Mouse (Mus musculus) testis, adult 2 months (tissue): ENCODE measurements around the gene Fut4. TPM values are rescaled to one million over a fixed set of nuclear protein-coding genes. Genes with fewer than 3 reads are reported as not detected.
A peak's percentile ranks its signal among the peaks of the same experiment; 100 is the strongest.

Experiments used
- H3K27ac ChIP-seq: fragments of 200-500 bp; 2 replicates; pipeline ENCODE4 v1.5.1; 2012; ENCODE audit warnings: low read depth, low read length; ENCODE audit not compliant: control insufficient read depth, insufficient read depth
- H3K27me3 ChIP-seq: fragments of 200-500 bp; 2 replicates; pipeline ENCODE4 v1.6.1; 2012; ENCODE audit warnings: mild to moderate bottlenecking, low read length, moderate library complexity; ENCODE audit not compliant: control insufficient read depth, insufficient read depth
- H3K36me3 ChIP-seq: fragments of 200-500 bp; 2 replicates; pipeline ENCODE4 v1.6.1; 2012; ENCODE audit warnings: mild to moderate bottlenecking, low read length; ENCODE audit not compliant: control insufficient read depth, insufficient read depth
- H3K4me1 ChIP-seq: fragments of 200-500 bp; 2 replicates; pipeline ENCODE4 v1.6.1; 2012; ENCODE audit warnings: low read length; ENCODE audit not compliant: control insufficient read depth, insufficient read depth
- H3K4me3 ChIP-seq: fragments of 200-500 bp; 2 replicates; pipeline ENCODE4 v1.5.1; 2012; ENCODE audit warnings: low read depth, mild to moderate bottlenecking, low read length, moderate library complexity, mixed read lengths; ENCODE audit not compliant: control insufficient read depth
- CTCF ChIP-seq: fragments of 200-500 bp; IDR thresholded peaks from 2 replicates; pipeline ENCODE4 v1.5.1; 2012; ENCODE audit warnings: low read depth, mild to moderate bottlenecking, inconsistent platforms, low read length, moderate library complexity; ENCODE audit not compliant: control insufficient read depth, insufficient read depth, insufficient replicate concordance
- POLR2A ChIP-seq: fragments of 200-500 bp; IDR thresholded peaks from 2 replicates; pipeline ENCODE4 v1.6.1; 2012; ENCODE audit warnings: low read depth, mild to moderate bottlenecking, inconsistent platforms, low read length, moderate library complexity; ENCODE audit not compliant: control insufficient read depth
- polyA plus RNA-seq: library from polyadenylated mRNA; depleted of rRNA; stranded (reverse); fragments of >200 nt; gene quantifications from 2 replicates; pipeline ENCODE4 v1.2.3, GENCODE M21; 2012

Gene Fut4
- polyA plus RNA-seq, 1 experiment = 0.22 TPM

DNA sequence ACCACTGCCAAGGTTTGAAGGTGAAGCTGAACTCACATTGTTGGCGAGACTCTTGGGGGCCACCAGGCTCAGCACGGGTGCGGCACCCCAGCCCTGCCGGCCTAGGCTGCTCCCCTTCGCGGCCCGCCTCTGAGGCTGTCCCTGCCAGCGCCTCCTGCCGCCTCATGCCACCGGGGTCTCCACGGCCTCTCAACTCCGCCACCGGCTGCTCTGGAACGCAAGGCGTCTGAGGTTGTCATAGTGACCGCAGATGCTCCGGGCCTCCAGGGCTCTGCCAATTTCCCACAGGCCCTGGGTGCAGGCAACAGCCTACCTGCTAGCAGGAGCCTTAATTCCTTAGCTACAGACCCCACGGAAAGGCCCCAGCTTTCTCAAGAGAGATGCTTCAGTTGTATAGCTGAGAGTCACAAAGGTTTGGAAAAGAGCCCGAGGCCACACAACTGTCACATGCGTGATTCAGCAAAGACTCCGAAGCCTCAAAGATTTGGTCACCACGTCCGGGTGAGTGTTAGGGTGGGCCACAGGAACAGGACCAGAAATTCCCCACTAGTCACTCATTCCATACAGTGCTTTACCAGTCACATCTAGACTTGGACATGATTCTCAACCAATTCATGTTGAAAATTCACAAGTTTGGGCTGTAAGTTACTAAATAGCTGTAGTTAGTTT is 18.7 kb upstream of the Fut4 start, which contains the start of gene 1700012B09Rik:
Gene 1700012B09Rik, minus strand, starts transcription at position 228 of the 669 bp plus-strand sequence.
- no peak for TF ChIP-seq CTCF
- peak; percentile 60 for TF ChIP-seq POLR2A
- H3K27ac ChIP-seq = peak within 1 kb of the TSS; percentile 8; the same call in 1 of the 2 replicates
- H3K4me1 ChIP-seq = no peaks in the 10 kb centered on the region; the same call in none of the 2 replicates
- peak within 1 kb of the TSS; percentile 82 for H3K4me3 ChIP-seq
- H3K36me3 ChIP-seq = no peaks in the 10 kb centered on the region
- H3K27me3 ChIP-seq = no peaks in the 10 kb centered on the region

DNA sequence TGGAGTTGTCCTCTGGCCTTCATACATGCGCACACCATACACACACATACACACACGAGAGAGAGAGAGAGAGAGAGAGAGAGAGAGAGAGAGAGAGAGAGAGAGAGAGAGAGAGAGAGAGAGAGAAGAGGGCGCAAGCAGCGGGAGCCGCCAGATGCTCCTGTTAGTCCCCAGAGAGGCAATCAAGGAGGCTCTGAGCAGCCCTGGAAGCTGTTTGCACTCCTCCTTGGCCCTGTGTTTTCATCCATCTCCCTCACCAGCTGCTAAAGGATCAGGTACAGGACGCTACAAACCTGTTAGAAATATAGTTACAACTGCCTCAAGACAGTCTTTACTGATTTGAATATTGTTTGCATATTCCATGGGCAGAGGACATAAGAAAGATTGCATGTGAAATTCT is 17.6 kb upstream of the Fut4 start:
- H3K36me3 ChIP-seq = no peaks in the 10 kb centered on the region
- no peaks in the 10 kb centered on the region for H3K27me3 ChIP-seq
- peak overlapping the region; percentile 82 for H3K4me3 ChIP-seq
- H3K27ac ChIP-seq = no peak overlapping the region
- TF ChIP-seq CTCF = no peak
- no peak for TF ChIP-seq POLR2A
- no peaks in the 10 kb centered on the region; the same call in none of the 2 replicates for H3K4me1 ChIP-seq

DNA sequence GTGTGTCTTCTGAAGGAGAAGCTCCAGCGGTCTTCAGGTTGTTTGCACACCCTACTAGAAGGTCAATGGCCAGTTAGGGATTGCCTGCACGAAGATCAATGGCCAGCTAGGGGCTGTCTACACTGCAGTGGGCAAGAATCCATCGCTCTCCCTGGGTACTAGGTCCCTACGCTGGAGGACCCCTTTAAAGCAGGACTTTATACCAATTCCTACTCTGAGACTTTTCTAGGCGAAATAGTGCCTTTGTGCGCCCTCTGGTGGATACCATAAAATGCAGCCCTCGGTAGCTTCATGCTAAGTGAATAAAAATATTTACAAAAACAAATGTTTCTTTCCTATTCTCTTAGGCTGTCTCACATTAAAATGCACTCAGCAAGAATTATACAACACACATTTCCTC is 12.6 kb upstream of the Fut4 start:
- no peak overlapping the region for H3K4me3 ChIP-seq
- no peak for TF ChIP-seq CTCF
- no peak for TF ChIP-seq POLR2A
- H3K36me3 ChIP-seq = no peaks in the 10 kb centered on the region
- no peaks in the 10 kb centered on the region for H3K4me1 ChIP-seq
- no peak overlapping the region for H3K27ac ChIP-seq
- H3K27me3 ChIP-seq = no peaks in the 10 kb centered on the region

DNA sequence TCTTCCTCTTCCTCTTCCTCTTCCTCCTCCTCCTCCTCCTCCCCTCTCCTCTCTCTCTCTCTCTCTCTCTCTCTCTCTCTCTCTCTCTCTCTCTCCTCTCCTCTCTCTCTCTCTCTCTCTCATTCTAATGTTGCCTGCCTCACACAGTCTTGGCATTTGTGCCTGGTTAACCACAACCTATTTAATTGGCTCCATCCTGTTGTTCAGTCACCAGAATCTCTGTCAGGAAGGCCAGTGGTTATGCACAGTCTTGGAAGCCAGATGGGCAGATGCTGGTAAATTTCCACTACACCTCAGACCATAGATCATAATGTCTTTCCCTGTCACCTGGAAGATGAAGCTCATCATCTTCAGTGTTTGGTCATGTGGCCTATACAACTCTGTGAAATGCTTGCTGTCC is 7.1 kb upstream of the Fut4 start:
- H3K4me3 ChIP-seq = no peak overlapping the region
- H3K27me3 ChIP-seq = no peaks in the 10 kb centered on the region
- H3K27ac ChIP-seq = no peak overlapping the region
- H3K4me1 ChIP-seq = no peaks in the 10 kb centered on the region
- no peak for TF ChIP-seq CTCF
- no peak for TF ChIP-seq POLR2A
- H3K36me3 ChIP-seq = no peaks in the 10 kb centered on the region

DNA sequence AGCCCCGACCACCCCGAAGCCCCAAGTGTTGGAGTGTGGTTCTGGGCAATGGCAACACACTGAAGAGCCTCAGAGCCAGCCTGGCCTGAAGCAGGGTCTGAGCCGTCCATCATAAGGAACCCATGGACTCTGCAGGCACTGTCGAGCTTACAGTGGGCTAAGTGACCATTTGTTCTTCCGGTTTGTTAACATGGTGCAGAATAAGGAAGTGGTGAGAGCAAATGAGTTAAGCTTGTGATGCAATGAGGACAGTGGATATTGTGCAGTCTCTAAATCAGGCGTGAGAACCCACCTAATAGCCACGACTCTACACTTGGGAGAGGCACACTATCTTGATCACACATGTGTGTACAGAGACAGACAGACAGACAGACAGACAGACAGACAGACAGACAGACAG is 6.4 kb upstream of the Fut4 start:
- no peaks in the 10 kb centered on the region for H3K36me3 ChIP-seq
- TF ChIP-seq CTCF (no peak), POLR2A (no peak)
- H3K27me3 ChIP-seq = no peaks in the 10 kb centered on the region
- H3K4me3 ChIP-seq = no peak overlapping the region
- no peaks in the 10 kb centered on the region for H3K4me1 ChIP-seq
- no peak overlapping the region for H3K27ac ChIP-seq

DNA sequence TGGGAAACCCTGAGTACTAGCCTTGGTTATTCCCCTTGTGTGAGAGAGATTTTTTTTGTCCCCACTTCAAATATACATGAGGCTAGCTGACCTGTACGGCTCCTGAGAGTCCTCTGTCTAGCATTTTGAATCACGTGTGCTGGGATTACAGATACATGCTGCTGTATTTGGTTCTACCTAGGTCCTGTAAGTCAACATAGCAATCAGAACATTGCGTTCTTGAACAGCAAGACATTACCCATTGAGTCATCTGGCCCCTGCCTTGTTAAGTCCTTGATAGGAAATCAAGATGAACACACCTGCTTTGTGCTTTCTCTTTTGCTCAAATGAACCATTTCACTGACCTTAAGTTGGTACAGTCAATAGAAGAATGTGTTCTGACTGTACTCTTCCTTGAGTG is 2.3 kb upstream of the Fut4 start:
- H3K27ac ChIP-seq = no peak overlapping the region
- TF ChIP-seq CTCF = no peak
- H3K36me3 ChIP-seq = no peaks in the 10 kb centered on the region
- H3K27me3 ChIP-seq = no peaks in the 10 kb centered on the region
- H3K4me1 ChIP-seq = peaks cover 16% of the 10 kb centered on the region
- H3K4me3 ChIP-seq = no peak overlapping the region

DNA sequence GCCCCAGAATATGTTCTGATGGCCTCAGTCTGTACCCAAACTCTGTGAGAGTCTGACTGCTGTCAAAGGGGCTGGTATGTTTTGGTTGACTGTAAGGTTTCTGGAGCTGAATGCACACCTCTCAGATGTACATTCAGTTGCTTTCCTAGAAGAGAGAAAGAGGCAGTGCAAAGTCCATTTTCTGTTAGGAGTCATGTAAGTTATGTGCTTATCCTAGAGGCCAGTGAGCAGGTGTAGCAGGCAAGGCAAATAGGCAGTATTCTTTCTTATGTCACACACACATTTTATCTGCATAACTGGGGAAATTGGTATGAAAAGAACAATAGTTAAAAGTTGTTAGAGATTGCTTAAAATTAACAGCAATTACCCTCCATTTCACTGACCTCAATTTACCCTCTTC is 1.8 kb upstream of the Fut4 start:
- peaks cover 16% of the 10 kb centered on the region for H3K4me1 ChIP-seq
- H3K36me3 ChIP-seq = no peaks in the 10 kb centered on the region
- no peak overlapping the region for H3K27ac ChIP-seq
- no peaks in the 10 kb centered on the region for H3K27me3 ChIP-seq
- no peak overlapping the region for H3K4me3 ChIP-seq
- TF ChIP-seq POLR2A = no peak
- TF ChIP-seq CTCF = no peak

DNA sequence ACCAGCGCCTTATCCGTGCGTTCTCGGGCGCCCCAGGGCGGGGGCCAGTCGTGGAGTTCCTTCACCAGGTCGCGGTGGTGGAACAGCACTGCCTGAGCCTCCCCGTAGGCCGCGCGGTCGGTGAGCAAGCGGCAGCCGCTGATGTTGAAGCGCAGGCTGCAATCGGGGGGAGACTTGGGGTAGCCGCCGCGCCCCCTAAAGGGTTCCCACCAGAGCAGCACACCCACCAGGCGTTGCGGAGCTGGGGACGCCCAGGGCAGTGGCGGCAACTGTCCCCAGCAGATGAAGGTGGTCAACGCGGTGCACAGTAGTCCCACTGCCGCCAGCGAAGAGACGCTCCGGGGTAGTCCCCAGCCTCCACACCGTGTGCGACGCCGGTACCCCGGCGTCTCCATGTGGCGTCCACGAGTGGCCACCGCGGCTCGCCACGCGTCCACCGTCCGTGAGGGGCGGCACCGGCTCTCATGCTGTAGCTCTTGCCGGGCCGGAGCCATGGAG is 641 bp downstream of the Fut4 start:
- H3K36me3 ChIP-seq = no peaks in the 10 kb centered on the region
- no peaks in the 10 kb centered on the region for H3K27me3 ChIP-seq
- no peak for TF ChIP-seq CTCF
- no peak for TF ChIP-seq POLR2A
- peaks cover 16% of the 10 kb centered on the region for H3K4me1 ChIP-seq
- H3K4me3 ChIP-seq = peak overlapping the region; percentile 43
- H3K27ac ChIP-seq = no peak overlapping the region
